Mouse (Mus musculus) liver, postnatal 0 days (tissue): Measurements from ENCODE around the gene Dlk2.

Experiments
- CTCF ChIP-seq: sonication (generic); IDR thresholded peaks from 2 replicates; pipeline ENCODE4 v1.5.1; 2016; ENCODE audit warnings: antibody characterized with exemption, low read depth
- EP300 ChIP-seq: IDR thresholded peaks from 2 replicates; pipeline ENCODE4 v1.6.1; 2016; ENCODE audit warnings: antibody characterized with exemption, low read depth, mild to moderate bottlenecking

GRCm38 (mm10) chr17:46313135-46313715 lies 16.0 kb downstream of the Dlk2 start:
- TF ChIP-seq CTCF = no peak
- no peak for TF ChIP-seq EP300
